Mouse (Mus musculus): ENCODE data around the gene Stxbp3. TPM values are rescaled to one million over a fixed set of nuclear protein-coding genes. Genes with fewer than 3 reads are reported as not detected.

The Stxbp3 gene
- total and polyA plus RNA-seq, 3 experiments: 15.9 to 32.2 TPM; not detected in 1

DNA sequence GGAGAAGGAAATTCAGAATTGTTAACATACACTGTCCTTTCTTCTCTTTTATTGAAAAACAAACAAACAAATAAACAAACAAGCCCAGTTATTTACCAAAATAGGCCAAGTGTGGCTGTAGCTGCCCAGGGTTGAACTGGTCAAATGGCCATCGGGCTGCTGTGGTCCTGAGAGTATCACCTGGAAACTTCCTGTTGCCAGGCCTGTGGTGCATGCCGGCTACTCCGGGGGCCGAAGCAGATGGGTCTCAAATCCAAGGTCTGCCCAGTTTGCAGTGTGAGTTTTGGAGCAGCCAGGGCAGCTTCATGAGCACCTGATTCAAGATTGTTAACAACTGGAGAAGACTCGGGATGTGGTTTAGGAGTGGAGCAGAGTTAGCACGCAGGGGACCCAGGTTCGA is 74.8 kb downstream of the Stxbp3 start:
- TF ChIP-seq MXI1 (IDR thresholded peaks at IDR 0.05; ENCODE audit: low read depth, low read length) (no peak), NELFE (IDR thresholded peaks at IDR 0.05; ENCODE audit: low read depth, low read length) (no peak), SMC3 (IDR thresholded peaks at IDR 0.05; ENCODE audit: low read depth, low read length) (no peak), RCOR1 (IDR thresholded peaks at IDR 0.05; ENCODE audit: low read depth, low read length) (no peak), TBP (IDR thresholded peaks at IDR 0.05; ENCODE audit: low read depth, low read length) (no peak), POLR2A (IDR thresholded peaks at IDR 0.05; ENCODE audit: control insufficient read depth in 1 of 2, insufficient read depth in 1 of 2, low read depth in 1 of 2, low read length in 2 of 2, poor library complexity in 1 of 2) (no peak), MEF2A (IDR thresholded peaks at IDR 0.05; ENCODE audit: extremely low read depth, insufficient replicate concordance, low read depth, low read length, poor library complexity, severe bottlenecking) (no peak)
- DNase-seq (ENCODE audit: low read depth, low spot score): no peak
- Histone ChIP-seq H3K4me3 (ENCODE audit: control insufficient read depth in 1 of 2, insufficient read depth in 1 of 2, low read depth in 2 of 2, low read length in 2 of 2) (no peak overlapping the region), H3K79me2 (ENCODE audit: control insufficient read depth, insufficient read depth, low read length, poor library complexity) (no peaks in the 10 kb centered on the region), H3K9me3 (replicated peaks; ENCODE audit: insufficient read depth, low read length) (no peaks in the 10 kb centered on the region), H3K9ac (ENCODE audit: control insufficient read depth, low read depth, low read length, poor library complexity, severe bottlenecking) (no peak overlapping the region), H3K36me3 (ENCODE audit: control insufficient read depth in 1 of 2, insufficient read depth in 2 of 2, low read length in 2 of 2) (no peaks in the 10 kb centered on the region), H3K27me3 (ENCODE audit: control insufficient read depth in 1 of 2, insufficient read depth in 2 of 2, low read length in 2 of 2) (no peaks in the 10 kb centered on the region), H3K27ac (ENCODE audit: control insufficient read depth, low read depth, low read length) (no peak overlapping the region), H3K4me1 (ENCODE audit: control insufficient read depth in 1 of 2, insufficient read depth in 2 of 2, low read length in 2 of 2) (no peaks in the 10 kb centered on the region)

DNA sequence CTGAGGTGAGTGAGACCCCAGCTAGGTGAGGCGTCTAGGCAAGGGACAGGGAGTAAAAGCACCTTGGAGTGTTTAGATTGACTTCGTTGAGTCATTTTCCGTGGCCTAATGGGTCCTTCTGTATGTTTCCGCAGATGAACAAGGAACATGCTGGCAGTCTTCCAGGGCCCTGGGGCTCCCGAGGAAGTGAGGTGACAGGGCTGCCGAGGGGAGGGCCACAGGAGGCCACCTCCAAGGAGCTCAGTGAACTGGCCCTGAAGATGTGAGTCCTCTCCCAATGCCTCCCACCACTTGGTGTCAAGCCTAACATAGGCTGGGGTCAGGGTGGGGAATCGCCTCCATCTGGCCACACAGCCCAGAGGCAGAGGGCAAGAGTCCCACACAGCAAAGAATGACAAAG is 75.3 kb downstream of the Stxbp3 start:
- H3K27me3 ChIP-seq (ENCODE audit: control insufficient read depth in 1 of 2, insufficient read depth in 2 of 2, low read length in 2 of 2): no peaks in the 10 kb centered on the region
- no peak overlapping the region for H3K27ac ChIP-seq (ENCODE audit: control insufficient read depth, low read depth, low read length)
- no peaks in the 10 kb centered on the region for H3K9me3 ChIP-seq (replicated peaks; ENCODE audit: insufficient read depth, low read length)
- H3K9ac ChIP-seq (ENCODE audit: control insufficient read depth, low read depth, low read length, poor library complexity, severe bottlenecking): no peak overlapping the region
- H3K36me3 ChIP-seq (ENCODE audit: control insufficient read depth in 1 of 2, insufficient read depth in 2 of 2, low read length in 2 of 2): no peaks in the 10 kb centered on the region
- no peak for TF ChIP-seq ELF1 (IDR thresholded peaks at IDR 0.05; ENCODE audit: low read depth, low read length)
- TF ChIP-seq CTCF (IDR thresholded peaks at IDR 0.05 in 2 of 3, conservative IDR thresholded peaks at IDR 0.05 in 1 of 3; ENCODE audit: control insufficient read depth in 1 of 3, insufficient read depth in 1 of 3, low read depth in 2 of 3, low read length in 3 of 3, poor library complexity in 1 of 3, severe bottlenecking in 1 of 3): no peak
- TF ChIP-seq TBP (IDR thresholded peaks at IDR 0.05; ENCODE audit: low read depth, low read length): no peak
- TF ChIP-seq HCFC1 (IDR thresholded peaks at IDR 0.05; ENCODE audit: low read depth, low read length): no peak
- TF ChIP-seq MAZ (IDR thresholded peaks at IDR 0.05; ENCODE audit: low read depth, low read length): no peak
- TF ChIP-seq GABPA (IDR thresholded peaks at IDR 0.05; ENCODE audit: low read depth, low read length): no peak
- no peak for TF ChIP-seq BHLHE40 (IDR thresholded peaks at IDR 0.05; ENCODE audit: borderline replicate concordance, low read depth, low read length)
- TF ChIP-seq EP300 (IDR thresholded peaks at IDR 0.05; ENCODE audit: low read depth in 1 of 2, low read length in 2 of 2): no peak
- no peak for TF ChIP-seq MXI1 (IDR thresholded peaks at IDR 0.05; ENCODE audit: low read depth, low read length)
- no peak for TF ChIP-seq MYC (IDR thresholded peaks at IDR 0.05; ENCODE audit: low read depth, low read length)
- TF ChIP-seq NELFE (IDR thresholded peaks at IDR 0.05; ENCODE audit: low read depth, low read length): no peak
- no peak for TF ChIP-seq ZMIZ1 (IDR thresholded peaks at IDR 0.05; ENCODE audit: low read depth, low read length)
- no peak for TF ChIP-seq RCOR1 (IDR thresholded peaks at IDR 0.05; ENCODE audit: low read depth, low read length)
- no peak for TF ChIP-seq MYB (IDR thresholded peaks at IDR 0.05; ENCODE audit: low read depth, low read length)
- TF ChIP-seq ZKSCAN1 (IDR thresholded peaks at IDR 0.05; ENCODE audit: low read depth, low read length): no peak
- TF ChIP-seq ZNF384 (IDR thresholded peaks at IDR 0.05; ENCODE audit: low read depth, low read length): no peak
- no peak for TF ChIP-seq USF1 (IDR thresholded peaks at IDR 0.05; ENCODE audit: low read depth, low read length)
- TF ChIP-seq E2F4 (IDR thresholded peaks at IDR 0.05; ENCODE audit: borderline replicate concordance, low read depth, low read length): no peak
- TF ChIP-seq USF2 (IDR thresholded peaks at IDR 0.05; ENCODE audit: borderline replicate concordance in 1 of 2, insufficient read depth in 1 of 2, low read depth in 1 of 2, low read length in 2 of 2): no peak
- no peak for TF ChIP-seq POLR2AphosphoS2 (IDR thresholded peaks at IDR 0.05; ENCODE audit: low read length)
- H3K4me1 ChIP-seq (ENCODE audit: control insufficient read depth in 1 of 2, insufficient read depth in 2 of 2, low read length in 2 of 2): no peaks in the 10 kb centered on the region
- DNase-seq (ENCODE audit: low read depth, low spot score): peak; percentile 50
- H3K4me3 ChIP-seq (ENCODE audit: control insufficient read depth in 1 of 2, insufficient read depth in 1 of 2, low read depth in 2 of 2, low read length in 2 of 2): no peak overlapping the region
- no peaks in the 10 kb centered on the region for H3K79me2 ChIP-seq (ENCODE audit: control insufficient read depth, insufficient read depth, low read length, poor library complexity)
